Mouse (Mus musculus): ENCODE data around the gene F930015N05Rik. TPM values are rescaled to one million over a fixed set of nuclear protein-coding genes. Genes with fewer than 3 reads are reported as not detected.

The F930015N05Rik gene
- polyA plus RNA-seq, 2 experiments: 1.8 to 2.4 TPM

DNA sequence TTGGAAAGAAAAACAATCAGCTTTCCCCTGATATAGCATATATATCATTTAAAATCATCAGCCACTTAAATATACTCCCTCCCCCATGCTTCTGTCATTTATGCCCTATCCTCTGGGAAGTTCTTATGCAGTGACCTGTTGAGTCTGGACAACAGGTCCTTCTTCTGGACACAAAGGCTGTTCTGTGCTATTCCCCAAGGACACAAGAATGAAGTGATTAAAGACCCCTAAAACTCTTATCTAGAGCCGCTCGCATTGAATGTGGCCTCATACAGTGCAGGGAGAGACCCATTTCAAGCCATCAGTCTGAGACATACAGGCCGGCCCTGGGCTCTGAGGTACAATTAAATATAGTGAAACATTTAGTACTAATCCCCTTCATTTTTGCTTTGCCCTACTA, 1.3 kb upstream of the F930015N05Rik start:
- DNase-seq (ENCODE audit: low spot score) (no peak), ATAC-seq (ENCODE audit: low FRiP score, low read depth) (no peak)
- no peaks in the 10 kb centered on the region for H3K36me3 ChIP-seq (ENCODE audit: control insufficient read depth, insufficient read depth, low read length)
- no peak for TF ChIP-seq POLR2A (IDR thresholded peaks at IDR 0.05; ENCODE audit: borderline replicate concordance, extremely low read depth, insufficient read depth, insufficient read length)
- H3K27ac ChIP-seq (replicated peaks; ENCODE audit: low read depth, low read length): no peak overlapping the region
- peaks cover 14% of the 10 kb centered on the region; the same call in 1 of the 2 replicates for H3K4me1 ChIP-seq (ENCODE audit: control insufficient read depth, insufficient read depth, low read length)
- no peaks in the 10 kb centered on the region for H3K27me3 ChIP-seq (ENCODE audit: control insufficient read depth, insufficient read depth, low read length)
- WGBS: 38% methylated on average over 3 of the region's 3 CpGs
- H3K4me2 ChIP-seq (replicated peaks; ENCODE audit: low read depth, low read length, severe bottlenecking): peak overlapping the region; percentile 88
- no peaks in the 10 kb centered on the region for H3K9me3 ChIP-seq (ENCODE audit: control insufficient read depth, low read length)
- H3K9ac ChIP-seq (ENCODE audit: low read depth, low read length, severe bottlenecking): no peak overlapping the region
- peak overlapping the region; percentile 68 for H3K4me3 ChIP-seq (replicated peaks; ENCODE audit: low read length)

- Histone ChIP-seq H3K27ac (replicated peaks; ENCODE audit: low read depth, low read length) (peak overlapping the region; percentile 83), H3K9me3 (ENCODE audit: control insufficient read depth, low read length) (no peaks in the 10 kb centered on the region), H3K27me3 (ENCODE audit: control insufficient read depth, insufficient read depth, low read length) (no peaks in the 10 kb centered on the region), H3K9ac (ENCODE audit: low read depth, low read length, severe bottlenecking) (peak overlapping the region; percentile 85), H3K36me3 (ENCODE audit: control insufficient read depth, insufficient read depth, low read length) (no peaks in the 10 kb centered on the region), H3K4me1 (ENCODE audit: control insufficient read depth, insufficient read depth, low read length) (peaks cover 9% of the 10 kb centered on the region; the same call in 1 of the 2 replicates), H3K4me2 (replicated peaks; ENCODE audit: low read depth, low read length, severe bottlenecking) (peak overlapping the region; percentile 88), H3K4me3 (replicated peaks; ENCODE audit: low read length) (peak overlapping the region; percentile 68)
- no peak for TF ChIP-seq POLR2A (IDR thresholded peaks at IDR 0.05; ENCODE audit: borderline replicate concordance, extremely low read depth, insufficient read depth, insufficient read length)
- no peak for DNase-seq (ENCODE audit: low spot score)
- no peak for ATAC-seq (ENCODE audit: low FRiP score, low read depth)
- 15% methylated on average over 5 of the region's 5 CpGs for WGBS
These were observed 392 bp upstream of the F930015N05Rik start for GRCm38 (mm10) chr11:64436791-64437298.

- H3K9ac ChIP-seq (ENCODE audit: low read depth, low read length, severe bottlenecking): peak overlapping the region; percentile 85
- peaks cover 6% of the 10 kb centered on the region; the same call in 1 of the 2 replicates for H3K4me1 ChIP-seq (ENCODE audit: control insufficient read depth, insufficient read depth, low read length)
- no peaks in the 10 kb centered on the region for H3K9me3 ChIP-seq (ENCODE audit: control insufficient read depth, low read length)
- DNase-seq (ENCODE audit: low spot score) (no peak), ATAC-seq (ENCODE audit: low FRiP score, low read depth) (peak; percentile 39)
- H3K4me2 ChIP-seq (replicated peaks; ENCODE audit: low read depth, low read length, severe bottlenecking): peak overlapping the region; percentile 88
- under 1% methylated on average over 67 of the region's 81 CpGs for WGBS
- H3K36me3 ChIP-seq (ENCODE audit: control insufficient read depth, insufficient read depth, low read length): no peaks in the 10 kb centered on the region
- H3K27ac ChIP-seq (replicated peaks; ENCODE audit: low read depth, low read length): peak overlapping the region; percentile 83
- H3K27me3 ChIP-seq (ENCODE audit: control insufficient read depth, insufficient read depth, low read length): no peaks in the 10 kb centered on the region
- peak overlapping the region; percentile 68 for H3K4me3 ChIP-seq (replicated peaks; ENCODE audit: low read length)
- no peak for TF ChIP-seq POLR2A (IDR thresholded peaks at IDR 0.05; ENCODE audit: borderline replicate concordance, extremely low read depth, insufficient read depth, insufficient read length)
These were observed 674 bp downstream of the F930015N05Rik start for GRCm38 (mm10) chr11:64435546-64436411.

- peak; percentile 88 for ATAC-seq (ENCODE audit: low FRiP score, low read depth)
- Histone ChIP-seq H3K4me1 (ENCODE audit: control insufficient read depth, insufficient read depth, low read length) (peaks cover 6% of the 10 kb centered on the region; the same call in 1 of the 2 replicates), H3K4me2 (replicated peaks; ENCODE audit: low read depth, low read length, severe bottlenecking) (peak within 1 kb of the TSS; percentile 88), H3K9ac (ENCODE audit: low read depth, low read length, severe bottlenecking) (peak within 1 kb of the TSS; percentile 85), H3K4me3 (replicated peaks; ENCODE audit: low read length) (peak within 1 kb of the TSS; percentile 68), H3K36me3 (ENCODE audit: control insufficient read depth, insufficient read depth, low read length) (no peaks in the 10 kb centered on the region), H3K27me3 (ENCODE audit: control insufficient read depth, insufficient read depth, low read length) (no peaks in the 10 kb centered on the region), H3K27ac (replicated peaks; ENCODE audit: low read depth, low read length) (peak within 1 kb of the TSS; percentile 83), H3K9me3 (ENCODE audit: control insufficient read depth, low read length) (no peaks in the 10 kb centered on the region)
- DNase-seq (ENCODE audit: low spot score): peak; percentile 71
- TF ChIP-seq POLR2A (IDR thresholded peaks at IDR 0.05; ENCODE audit: borderline replicate concordance, extremely low read depth, insufficient read depth, insufficient read length): no peak
- 1% methylated on average over 28 of the region's 36 CpGs for WGBS
These were observed 1.6 kb downstream of the F930015N05Rik start, which contains the start of gene Hs3st3a1 for GRCm38 (mm10) chr11:64434611-64435545. Gene Hs3st3a1, plus strand, starts transcription at chr11:64435332.

DNA sequence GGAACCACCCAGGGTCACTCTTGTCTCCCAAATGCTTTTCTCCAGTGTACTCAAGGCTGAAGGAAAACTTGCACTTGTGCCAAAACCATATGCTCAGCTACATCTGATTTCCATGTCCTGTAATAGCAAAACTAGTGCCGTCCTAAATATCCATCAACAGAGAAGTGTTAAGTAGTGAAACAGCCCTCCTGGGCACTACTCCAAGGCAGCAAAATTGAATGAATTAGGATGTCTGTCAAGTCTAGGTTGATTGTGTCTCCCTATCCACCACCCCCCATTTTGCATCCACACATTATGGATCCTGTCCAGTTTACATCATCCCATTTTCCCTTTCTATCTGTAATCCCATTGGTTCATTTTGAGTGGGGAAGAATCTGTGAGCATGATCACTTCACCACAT, 17.5 kb downstream of the F930015N05Rik start:
- no peak for TF ChIP-seq POLR2A (IDR thresholded peaks at IDR 0.05; ENCODE audit: borderline replicate concordance, extremely low read depth, insufficient read depth, insufficient read length)
- Histone ChIP-seq H3K27me3 (ENCODE audit: control insufficient read depth, insufficient read depth, low read length) (no peaks in the 10 kb centered on the region), H3K4me3 (replicated peaks; ENCODE audit: low read length) (no peak overlapping the region), H3K9ac (ENCODE audit: low read depth, low read length, severe bottlenecking) (no peak overlapping the region), H3K9me3 (ENCODE audit: control insufficient read depth, low read length) (no peaks in the 10 kb centered on the region), H3K27ac (replicated peaks; ENCODE audit: low read depth, low read length) (no peak overlapping the region), H3K4me1 (ENCODE audit: control insufficient read depth, insufficient read depth, low read length) (no peaks in the 10 kb centered on the region), H3K4me2 (replicated peaks; ENCODE audit: low read depth, low read length, severe bottlenecking) (no peak overlapping the region), H3K36me3 (ENCODE audit: control insufficient read depth, insufficient read depth, low read length) (no peaks in the 10 kb centered on the region)
- ATAC-seq (ENCODE audit: low FRiP score, low read depth) (no peak), DNase-seq (ENCODE audit: low spot score) (no peak)
- 39% methylated on average over 1 of the region's 1 CpGs for WGBS

Data from limb, embryonic 14.5 days (tissue).